Mouse (Mus musculus) midbrain, embryonic 14.5 days (tissue): ENCODE results near the gene 1700014D04Rik. TPM values are rescaled to one million over a fixed set of nuclear protein-coding genes. Genes with fewer than 3 reads are reported as not detected.
A peak's percentile ranks its signal among the peaks of the same experiment; 100 is the strongest.
"Not testable (repeated sequence)": the region's sequence is repeated elsewhere in the genome, so short reads cannot be mapped to it uniquely, and the experiment has no call there.

Experiments
- ATAC-seq: fragments of 200-750 bp; cut with Nextera tagmentation; 2 replicates; pipeline ENCODE4 v1.8.0; 2017; ENCODE audit warnings: moderate number of reproducible peaks, moderate library complexity; ENCODE audit not compliant: low FRiP score, low TSS enrichment
- DNase-seq: peaks from one replicate; pipeline ENCODE4 v3.0.0-alpha.2; 2015
- H3K27ac ChIP-seq: fragments of 300-500 bp; sonication (generic); replicated peaks from 2 replicates; pipeline ENCODE4 v1.5.1; 2014; ENCODE audit warnings: mild to moderate bottlenecking, low read depth, low read length, moderate library complexity
- H3K27me3 ChIP-seq: fragments of 300-500 bp; sonication (generic); 2 replicates; pipeline ENCODE4 v1.6.1; 2014; ENCODE audit warnings: low read length, control low read depth, mixed read lengths; ENCODE audit not compliant: control insufficient read depth, insufficient read depth
- H3K36me3 ChIP-seq: fragments of 300-500 bp; sonication (generic); 2 replicates; pipeline ENCODE4 v1.6.1; 2014; ENCODE audit warnings: low read length, control low read depth; ENCODE audit not compliant: control insufficient read depth, insufficient read depth
- H3K4me1 ChIP-seq: fragments of 300-500 bp; sonication (generic); 2 replicates; pipeline ENCODE4 v1.6.1; 2014; ENCODE audit warnings: mild to moderate bottlenecking, antibody characterized with exemption, low read length, control low read depth; ENCODE audit not compliant: control insufficient read depth, insufficient read depth
- H3K4me2 ChIP-seq: fragments of 300-500 bp; sonication (generic); 2 replicates; pipeline ENCODE4 v1.6.1; 2014; ENCODE audit warnings: mild to moderate bottlenecking, low read length, moderate library complexity
- H3K4me3 ChIP-seq: fragments of 300-500 bp; sonication (generic); replicated peaks from 2 replicates; pipeline ENCODE4 v1.5.1; 2014; ENCODE audit warnings: low read depth, low read length
- H3K9ac ChIP-seq: fragments of 300-500 bp; sonication (generic); replicated peaks from 2 replicates; pipeline ENCODE4 v1.6.1; 2014; ENCODE audit warnings: mild to moderate bottlenecking, low read length, moderate library complexity
- H3K9me3 ChIP-seq: fragments of 300-500 bp; sonication (generic); 2 replicates; pipeline ENCODE4 v1.6.1; 2016; ENCODE audit warnings: low read length, control low read depth, mixed read lengths; ENCODE audit not compliant: control insufficient read depth
- WGBS: fragments of 180-500 bp; shearing (Covaris S2); extraction: QIAGEN DNeasy Blood & Tissue Kit; methylation state at CpG from one replicate; pipeline ENCODE4 v1.1.7; 2014; 5-methylcytosine and 5-hydroxymethylcytosine counted together
- polyA plus RNA-seq: library from polyadenylated mRNA; unstranded; fragments of >200 nt; fragmentation: Nextera tagmentation; extraction: Ambion mirVana; gene quantifications from 2 replicates; pipeline ENCODE4 v1.2.1, GENCODE M21; 2014

The 1700014D04Rik gene
- polyA plus RNA-seq, result 0.07 and 0.30 TPM in 2 replicates

- Histone ChIP-seq H3K27ac (no peak within 1 kb of the TSS), H3K9me3 (no peaks in the 10 kb centered on the region), H3K4me2 (no peak within 1 kb of the TSS), H3K9ac (no peak within 1 kb of the TSS), H3K27me3 (no peaks in the 10 kb centered on the region), H3K36me3 (no peaks in the 10 kb centered on the region), H3K4me1 (no peaks in the 10 kb centered on the region), H3K4me3 (no peak within 1 kb of the TSS)
- 78% methylated on average over 9 of the region's 9 CpGs for WGBS
- no peak for DNase-seq
- no peak for ATAC-seq
Measured at GRCm38 (mm10) chr13:59746711-59747110, at the start of gene 1700014D04Rik. Gene 1700014D04Rik (minus strand): TSS chr13:59746752.

- no peaks in the 10 kb centered on the region for H3K4me1 ChIP-seq
- H3K4me2 ChIP-seq, result no peak overlapping the region
- H3K4me3 ChIP-seq, result no peak overlapping the region
- no peaks in the 10 kb centered on the region for H3K9me3 ChIP-seq
- no peak overlapping the region for H3K9ac ChIP-seq
- DNase-seq, result no peak
- H3K27ac ChIP-seq, result no peak overlapping the region
- H3K27me3 ChIP-seq, result no peaks in the 10 kb centered on the region
- peaks cover 97% of the 10 kb centered on the region for H3K36me3 ChIP-seq
- ATAC-seq, result no peak
- 95% methylated on average over 6 of the region's 6 CpGs for WGBS
Measured at GRCm38 (mm10) chr13:59795807-59796465, 49.4 kb upstream of the 1700014D04Rik start.

- Histone ChIP-seq H3K9ac (no peak overlapping the region), H3K27ac (no peak overlapping the region), H3K9me3 (no peaks in the 10 kb centered on the region), H3K36me3 (peaks cover 97% of the 10 kb centered on the region), H3K4me3 (no peak overlapping the region), H3K4me1 (no peaks in the 10 kb centered on the region), H3K27me3 (no peaks in the 10 kb centered on the region), H3K4me2 (no peak overlapping the region)
- no peak for DNase-seq
- no peak for ATAC-seq
- WGBS, result 97% methylated on average over 1 of the region's 1 CpGs
Measured at GRCm38 (mm10) chr13:59794786-59795185, 48.2 kb upstream of the 1700014D04Rik start.

GRCm38 (mm10) chr13:59782145-59782544 lies 35.6 kb upstream of the 1700014D04Rik start, which contains the start of gene Gm49354:
Gene Gm49354 (minus strand): TSS chr13:59782245.
- Histone ChIP-seq H3K9ac (no peak within 1 kb of the TSS), H3K4me1 (no peaks in the 10 kb centered on the region), H3K4me2 (no peak within 1 kb of the TSS), H3K27ac (no peak within 1 kb of the TSS), H3K27me3 (no peaks in the 10 kb centered on the region), H3K4me3 (no peak within 1 kb of the TSS), H3K36me3 (peaks cover 98% of the 10 kb centered on the region), H3K9me3 (no peaks in the 10 kb centered on the region)
- ATAC-seq (no peak), DNase-seq (no peak)
- WGBS, result 90% methylated on average over 7 of the region's 7 CpGs

- 100% methylated on average over 1 of the region's 1 CpGs for WGBS
- not testable (repeated sequence) for H3K4me3 ChIP-seq, H3K4me2 ChIP-seq, H3K27ac ChIP-seq, H3K27me3 ChIP-seq, H3K9ac ChIP-seq, ATAC-seq, H3K9me3 ChIP-seq, DNase-seq, H3K4me1 ChIP-seq
- peaks cover 95% of the 10 kb centered on the region for H3K36me3 ChIP-seq
Measured at GRCm38 (mm10) chr13:59779744-59780264, 33.3 kb upstream of the 1700014D04Rik start.

- Histone ChIP-seq H3K27me3 (no peaks in the 10 kb centered on the region), H3K4me2 (no peak overlapping the region), H3K9me3 (no peaks in the 10 kb centered on the region), H3K4me3 (no peak overlapping the region), H3K36me3 (peaks cover 91% of the 10 kb centered on the region), H3K27ac (no peak overlapping the region), H3K4me1 (no peaks in the 10 kb centered on the region), H3K9ac (no peak overlapping the region)
- DNase-seq (no peak), ATAC-seq (no peak)
- 89% methylated on average over 4 of the region's 4 CpGs for WGBS
Measured at GRCm38 (mm10) chr13:59779213-59779612, 32.7 kb upstream of the 1700014D04Rik start.

GRCm38 (mm10) chr13:59775168-59775567 lies 28.6 kb upstream of the 1700014D04Rik start:
- H3K36me3 ChIP-seq, result peaks cover 74% of the 10 kb centered on the region
- no peaks in the 10 kb centered on the region for H3K27me3 ChIP-seq
- 94% methylated on average over 3 of the region's 3 CpGs for WGBS
- peaks cover 9% of the 10 kb centered on the region; the same call in 1 of the 2 replicates for H3K4me1 ChIP-seq
- DNase-seq, result no peak
- no peak overlapping the region for H3K9ac ChIP-seq
- no peaks in the 10 kb centered on the region for H3K9me3 ChIP-seq
- no peak overlapping the region for H3K4me3 ChIP-seq
- H3K4me2 ChIP-seq, result no peak overlapping the region
- ATAC-seq, result no peak
- no peak overlapping the region for H3K27ac ChIP-seq

GRCm38 (mm10) chr13:59771257-59771656 lies 24.7 kb upstream of the 1700014D04Rik start:
- H3K4me2 ChIP-seq, result peak overlapping the region; percentile 70
- peaks cover 33% of the 10 kb centered on the region for H3K4me1 ChIP-seq
- peaks cover 40% of the 10 kb centered on the region for H3K36me3 ChIP-seq
- peak overlapping the region; percentile 75 for H3K9ac ChIP-seq
- no peaks in the 10 kb centered on the region for H3K9me3 ChIP-seq
- WGBS, result 75% methylated on average over 9 of the region's 9 CpGs
- no peak for ATAC-seq
- H3K4me3 ChIP-seq, result no peak overlapping the region
- H3K27me3 ChIP-seq, result no peaks in the 10 kb centered on the region
- H3K27ac ChIP-seq, result peak overlapping the region; percentile 99; the same call in 1 of the 2 replicates
- DNase-seq, result peak; percentile 33

- ATAC-seq (no peak), DNase-seq (peak; percentile 11)
- Histone ChIP-seq H3K9me3 (no peaks in the 10 kb centered on the region), H3K27ac (peak overlapping the region; percentile 99), H3K9ac (peak overlapping the region; percentile 75), H3K27me3 (no peaks in the 10 kb centered on the region), H3K4me2 (peak overlapping the region; percentile 70), H3K4me1 (peaks cover 33% of the 10 kb centered on the region), H3K4me3 (peak overlapping the region; percentile 90), H3K36me3 (peaks cover 36% of the 10 kb centered on the region)
- 74% methylated on average over 9 of the region's 9 CpGs for WGBS
Measured at GRCm38 (mm10) chr13:59770847-59771246, 24.3 kb upstream of the 1700014D04Rik start.
